8 mouse cellular contexts compared by ENCODE assay signal in the genomic region with DNA sequence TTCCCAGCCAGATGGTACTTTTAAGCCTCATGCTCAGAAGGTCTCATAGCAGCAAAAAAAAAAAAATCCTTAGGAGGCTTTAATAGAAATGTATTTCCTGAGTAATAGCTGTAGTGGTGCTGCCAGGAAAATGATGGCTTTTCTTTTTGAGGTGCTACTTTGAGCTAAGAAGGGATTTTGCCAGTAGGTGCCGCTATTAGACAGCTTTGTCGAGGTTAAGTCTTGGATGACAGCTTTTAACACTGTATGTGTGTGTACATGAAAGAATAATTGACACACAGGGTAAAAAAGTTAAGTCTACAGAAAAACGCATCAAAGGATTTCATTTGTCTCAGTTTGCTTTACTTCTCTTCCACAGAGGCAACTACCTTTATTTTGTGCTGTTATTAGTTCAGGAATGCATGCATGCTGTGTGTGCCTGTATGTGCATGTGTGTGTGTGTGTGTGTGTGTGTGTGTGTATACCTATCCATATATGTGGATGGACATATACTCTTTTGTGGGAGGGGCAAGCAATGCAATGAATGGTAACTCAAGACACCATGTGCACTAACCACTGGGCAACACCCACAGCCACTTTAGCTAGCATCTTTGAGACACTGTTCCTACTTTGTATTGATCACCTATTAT. TPM values are rescaled to one million over a fixed set of nuclear protein-coding genes. Genes with fewer than 3 reads are reported as not detected.
DNase-seq lines count a peak whose midpoint lies in the region; ATAC-seq lines count a peak whose summit lies in the region.
"Had no signal": no experiment of that assay in that cellular context is flagged by ENCODE, and none has a peak within 500 bp of the region (broad histone marks: within the 10 kb centered on the region; RNA-seq: fewer than 3 reads in every experiment).

No protein-coding gene starts in this region.

- WGBS in limb, embryonic 11.5 days: 45% methylated on average over 3 of the region's 3 CpGs
- WGBS in limb, embryonic 10.5 days: 49% methylated on average over 3 of the region's 3 CpGs

- no peaks in the 10 kb centered on the region for H3K9me3 ChIP-seq in limb, embryonic 11.5 days (ENCODE audit: control insufficient read depth, low read length)
- no peaks in the 10 kb centered on the region for H3K9me3 ChIP-seq in limb, embryonic 10.5 days (replicated peaks)

- H3K27me3 ChIP-seq in limb, embryonic 11.5 days (ENCODE audit: control insufficient read depth, insufficient read depth, low read length): no peaks in the 10 kb centered on the region
- peaks cover 53% of the 10 kb centered on the region for H3K27me3 ChIP-seq in limb, embryonic 10.5 days (ENCODE audit: low read depth, poor library complexity, severe bottlenecking)

- peak; percentile 28 for DNase-seq in limb, embryonic 11.5 days (ENCODE audit: low spot score)
- DNase-seq in limb, embryonic 10.5 days (ENCODE audit: low spot score): no peak
- peak; percentile 45 for DNase-seq in R1 (ENCODE audit: low read depth, low spot score)
- DNase-seq in cerebellum, postnatal 14 days: peak; percentile 59 to 61
- DNase-seq in kidney, postnatal 36 days: peak; percentile 40 to 60
- DNase-seq in thymus, postnatal 14 days: peak; percentile 31

- H3K9ac ChIP-seq in limb, embryonic 11.5 days (ENCODE audit: low read length): no peak overlapping the region

- H3K27ac ChIP-seq in limb, embryonic 11.5 days (replicated peaks; ENCODE audit: low read depth, low read length): no peak overlapping the region
- H3K27ac ChIP-seq in limb, embryonic 10.5 days: no peak overlapping the region
- H3K27ac ChIP-seq: macrophage had no signal

- no peak for ATAC-seq in limb, embryonic 11.5 days (ENCODE audit: insufficient number of reproducible peaks, low FRiP score, low TSS enrichment, low read depth)
- ATAC-seq in megakaryocyte-erythroid progenitor cell, adult 5-6 weeks (replicated peaks; ENCODE audit: low FRiP score, low TSS enrichment, poor library complexity, severe bottlenecking): peak; percentile 68; the same call in 1 of the 2 replicates

- H3K4me3 ChIP-seq in limb, embryonic 11.5 days (ENCODE audit: low read depth, low read length): no peak overlapping the region
- no peak overlapping the region for H3K4me3 ChIP-seq in limb, embryonic 10.5 days

- H3K4me2 ChIP-seq in limb, embryonic 11.5 days (ENCODE audit: low read depth, severe bottlenecking): no peak overlapping the region

- no peaks in the 10 kb centered on the region for H3K4me1 ChIP-seq in limb, embryonic 11.5 days (ENCODE audit: control insufficient read depth, insufficient read depth, low read length)
- no peaks in the 10 kb centered on the region for H3K4me1 ChIP-seq in limb, embryonic 10.5 days

- no peaks in the 10 kb centered on the region for H3K36me3 ChIP-seq in limb, embryonic 11.5 days (ENCODE audit: control insufficient read depth, insufficient read depth, low read length)
- H3K36me3 ChIP-seq in limb, embryonic 10.5 days: no peaks in the 10 kb centered on the region

RNA-seq across cellular contexts. Expression of a gene that starts 14.5 kb away (rescaled TPM):
- not detected in 2 replicates for polyA plus RNA-seq in limb, embryonic 11.5 days (2014; fragmentation: Nextera tagmentation; extraction: Ambion mirVana)
- 0.56 TPM in 1 of 2 replicates, not detected in the other for polyA plus RNA-seq in limb, embryonic 10.5 days (2016; fragmentation: Nextera tagmentation; extraction: Ambion mirVana)
- not detected in 2 replicates for total RNA-seq in megakaryocyte-erythroid progenitor cell, adult 5-6 weeks (2014; fragmentation: Nextera tagmentation)
- total RNA-seq in megakaryocyte-erythroid progenitor cell, adult 5-6 weeks (2017): not detected in 2 replicates
- polyA plus RNA-seq: macrophage had no signal

RNA-seq across cellular contexts. Expression of a gene that starts 48.9 kb away (rescaled TPM):
- 117 and 124 TPM in 2 replicates for polyA plus RNA-seq in limb, embryonic 11.5 days (2014; fragmentation: Nextera tagmentation; extraction: Ambion mirVana)
- polyA plus RNA-seq in limb, embryonic 10.5 days (2016; fragmentation: Nextera tagmentation; extraction: Ambion mirVana): 62.9 and 98.4 TPM in 2 replicates
- 34.9 and 54.4 TPM in 2 replicates for total RNA-seq in megakaryocyte-erythroid progenitor cell, adult 5-6 weeks (2014; fragmentation: Nextera tagmentation)
- total RNA-seq in megakaryocyte-erythroid progenitor cell, adult 5-6 weeks (2017): 26.4 and 42.6 TPM in 2 replicates
